Mouse (Mus musculus): ENCODE data around the gene Amotl2.

Gene Amotl2

DNA sequence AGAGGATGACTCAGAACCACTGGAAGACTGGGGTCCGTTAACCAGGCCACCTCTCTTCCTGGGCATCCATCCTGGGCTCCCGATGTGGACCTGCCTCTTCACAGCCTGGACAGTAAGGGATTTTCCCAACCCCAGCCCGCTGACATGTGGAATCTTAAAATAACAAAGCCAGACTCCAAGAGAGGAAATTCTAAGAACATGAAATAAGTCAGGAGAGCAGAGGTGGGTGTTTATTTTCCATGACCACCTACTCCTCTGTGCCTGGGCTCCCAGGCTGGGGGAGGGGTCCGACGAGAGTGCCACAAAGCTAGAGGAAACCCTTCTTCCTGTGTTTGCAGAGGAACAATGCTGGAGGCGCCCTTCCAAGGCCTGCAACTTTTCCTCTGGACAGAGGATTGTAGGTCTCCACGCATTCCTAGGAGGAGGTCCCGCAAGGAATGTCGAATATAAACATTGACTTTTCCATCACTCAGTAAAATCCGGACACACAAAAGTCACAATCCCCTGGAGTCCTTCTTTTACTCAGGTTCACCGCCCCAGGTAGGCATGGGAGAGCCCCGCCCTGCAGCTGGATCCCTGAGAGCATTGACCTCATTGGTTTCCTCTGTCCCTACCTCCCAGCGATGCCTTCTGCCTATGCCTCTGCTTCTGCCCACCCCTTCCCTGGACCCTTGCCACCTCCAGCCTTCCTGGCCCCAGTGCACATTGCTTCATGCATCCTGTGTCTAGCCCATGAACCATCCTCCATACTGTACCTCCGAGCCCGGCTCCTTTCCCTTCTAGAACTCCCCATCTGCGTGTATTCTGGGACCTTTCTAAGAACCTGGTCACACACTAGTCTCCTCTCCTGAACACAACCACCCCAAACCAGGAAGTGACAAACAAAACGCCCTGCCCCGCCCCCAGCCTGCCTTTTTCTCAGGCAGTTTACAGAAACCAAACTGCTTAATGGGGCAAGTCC, 61.4 kb downstream of the Amotl2 start:
- no peak for DNase-seq (ENCODE audit: low read depth)

DNA sequence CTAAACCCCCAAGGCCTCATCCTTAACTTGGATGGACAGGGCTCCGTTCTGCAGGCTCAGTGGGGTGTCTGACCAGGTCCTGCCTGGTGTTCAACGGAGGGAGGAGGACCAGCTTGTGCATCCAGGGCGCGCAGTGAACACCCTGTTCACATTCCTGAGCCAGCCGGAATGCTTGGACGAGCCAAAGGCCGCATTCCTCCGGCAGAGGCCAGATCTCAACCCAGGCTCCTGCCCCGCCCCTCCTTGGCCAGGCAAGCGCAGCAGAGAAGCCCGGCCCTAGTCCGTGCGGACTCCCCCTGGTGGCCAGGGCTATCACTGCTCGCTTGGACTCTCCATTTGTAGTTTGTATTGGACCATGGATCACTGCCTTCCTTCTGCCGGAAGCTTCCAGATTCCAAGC, 63.0 kb downstream of the Amotl2 start:
- DNase-seq (ENCODE audit: low read depth): peak; percentile 62

All from induced T-regulatory cell, adult 2 months (primary cell).